Mouse (Mus musculus) cerebellum, adult 9-11 months (tissue): Measurements from ENCODE around the gene Cul7.
A peak's percentile ranks its signal among the peaks of the same experiment; 100 is the strongest.

Experiments used
- DNase-seq: peaks from one replicate; pipeline ENCODE4 v3.0.0; 2022

The Cul7 gene

GRCm38 (mm10) chr17:46628791-46629684 lies 21.1 kb upstream of the Cul7 start, which contains the start of gene Ptk7:
TSS of gene Ptk7 (minus strand) at chr17:46629504.
- DNase-seq: peak; percentile 63

GRCm38 (mm10) chr17:46629685-46630441 lies 20.3 kb upstream of the Cul7 start:
- no peak for DNase-seq

- peak; percentile 78 for DNase-seq
These were observed 13.2 kb upstream of the Cul7 start for GRCm38 (mm10) chr17:46636831-46637523.

- no peak for DNase-seq
These were observed 10.2 kb upstream of the Cul7 start for GRCm38 (mm10) chr17:46639929-46640328.

GRCm38 (mm10) chr17:46642060-46642459 lies 8.1 kb upstream of the Cul7 start:
- DNase-seq: no peak

- no peak for DNase-seq
These were observed 5.9 kb upstream of the Cul7 start for GRCm38 (mm10) chr17:46644152-46644805.

- DNase-seq: peak; percentile 79
These were observed 5.1 kb upstream of the Cul7 start for GRCm38 (mm10) chr17:46644916-46645475.

GRCm38 (mm10) chr17:46645561-46646321 lies 4.4 kb upstream of the Cul7 start, which contains the start of the genes Klc4 and Mrpl2:
TSS of gene Klc4 (minus strand) at chr17:46646022.
TSS of gene Mrpl2 (plus strand) at chr17:46646229.
- peak; percentile 98 for DNase-seq

GRCm38 (mm10) chr17:46646322-46646662 lies 3.8 kb upstream of the Cul7 start:
- no peak for DNase-seq

GRCm38 (mm10) chr17:46647279-46647678 lies 2.9 kb upstream of the Cul7 start:
- DNase-seq: no peak

GRCm38 (mm10) chr17:46648436-46648835 lies 1.7 kb upstream of the Cul7 start:
- peak; percentile 62 for DNase-seq

GRCm38 (mm10) chr17:46649811-46650210 lies 326 bp upstream of the Cul7 start:
- no peak for DNase-seq

GRCm38 (mm10) chr17:46651292-46651691 lies 1.2 kb downstream of the Cul7 start:
- no peak for DNase-seq

- peak; percentile 32 for DNase-seq
These were observed 1.8 kb downstream of the Cul7 start for GRCm38 (mm10) chr17:46651755-46652547.

- DNase-seq: peak; percentile 16
These were observed 5.9 kb downstream of the Cul7 start for GRCm38 (mm10) chr17:46656054-46656453.

- DNase-seq: peak; percentile 85
These were observed 11.2 kb downstream of the Cul7 start for GRCm38 (mm10) chr17:46661351-46661750.

- peak; percentile 80 for DNase-seq
These were observed 11.8 kb downstream of the Cul7 start for GRCm38 (mm10) chr17:46661981-46662380.

GRCm38 (mm10) chr17:46662730-46663129 lies 12.6 kb downstream of the Cul7 start:
- DNase-seq: peak; percentile 87

- peak; percentile 28 for DNase-seq
These were observed 17.6 kb downstream of the Cul7 start for GRCm38 (mm10) chr17:46667712-46668111.

GRCm38 (mm10) chr17:46669911-46670310 lies 19.8 kb downstream of the Cul7 start:
- no peak for DNase-seq
